Mouse (Mus musculus) small intestine, adult 10 weeks (tissue): ENCODE results near the gene Atp6v0a4. TPM values are rescaled to one million over a fixed set of nuclear protein-coding genes. Genes with fewer than 3 reads are reported as not detected.

Source experiments
- polyA plus RNA-seq: library from polyadenylated mRNA; stranded (reverse); fragments of 350-450 nt; fragmentation: Illumina TruSeq; extraction: RNeasy Lipid Tissue Mini Kit (QIAGEN cat#74804); gene quantifications from one replicate; pipeline ENCODE4 v1.2.3, GENCODE M21; 2014; ENCODE audit warnings: low replicate concordance

Gene Atp6v0a4
- not detected for polyA plus RNA-seq

DNA sequence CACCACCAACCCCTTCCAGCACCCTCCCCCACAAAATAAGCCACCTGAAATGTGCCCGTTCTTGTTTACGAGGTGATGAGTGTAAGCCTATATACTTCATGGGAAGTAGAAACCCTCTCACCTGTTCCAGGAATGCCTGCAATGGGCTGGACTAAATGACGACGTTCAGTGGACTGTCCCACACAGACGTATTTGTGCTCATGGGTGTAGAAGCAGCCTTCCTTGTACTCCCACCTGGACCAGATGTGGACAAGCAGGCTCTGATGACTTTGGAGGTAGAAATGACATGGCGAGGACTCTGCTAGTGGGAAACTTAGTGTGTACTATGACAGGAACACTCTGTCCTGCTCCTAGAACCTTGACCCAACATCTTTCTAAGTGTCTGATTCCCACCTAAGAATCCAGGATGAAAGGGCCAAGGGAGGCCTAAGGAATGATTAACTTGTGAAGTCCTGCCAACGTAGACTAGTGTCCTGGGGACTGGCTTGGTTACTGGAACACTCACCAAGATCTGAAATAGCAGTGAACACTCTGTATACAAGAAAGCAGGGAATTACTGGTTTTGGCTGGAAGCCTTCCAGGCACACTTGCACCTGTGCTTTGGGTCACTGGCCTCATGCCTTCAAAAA lies at the start of gene Atp6v0a4:
Gene Atp6v0a4 (minus strand): TSS at position 380 of the 629 bp plus-strand sequence.

GRCm38 (mm10) chr6:38109160-38109795 lies 15.1 kb downstream of the Atp6v0a4 start, which contains the start of gene Tmem213:
Gene Tmem213, plus strand, starts transcription at chr6:38109255.

GRCm38 (mm10) chr6:38046838-38047237 lies 77.5 kb downstream of the Atp6v0a4 start, which contains the start of gene Svopl:
Gene Svopl, minus strand, starts transcription at chr6:38046996.

Other genes starting within 250 kb of the Atp6v0a4 start
- 0.26 TPM for gene Svopl, start 77.6 kb downstream of the Atp6v0a4 start, polyA plus RNA-seq
- gene Tmem213, start 15.3 kb downstream of the Atp6v0a4 start, polyA plus RNA-seq, result not detected
- 0.11 TPM for gene D630045J12Rik, start 129.4 kb upstream of the Atp6v0a4 start, polyA plus RNA-seq
- gene Zc3hav1l, start 174.7 kb upstream of the Atp6v0a4 start, polyA plus RNA-seq, result 1.7 TPM
- gene Zc3hav1, start 230.0 kb upstream of the Atp6v0a4 start, polyA plus RNA-seq, result 106 TPM